In the genomic region with DNA sequence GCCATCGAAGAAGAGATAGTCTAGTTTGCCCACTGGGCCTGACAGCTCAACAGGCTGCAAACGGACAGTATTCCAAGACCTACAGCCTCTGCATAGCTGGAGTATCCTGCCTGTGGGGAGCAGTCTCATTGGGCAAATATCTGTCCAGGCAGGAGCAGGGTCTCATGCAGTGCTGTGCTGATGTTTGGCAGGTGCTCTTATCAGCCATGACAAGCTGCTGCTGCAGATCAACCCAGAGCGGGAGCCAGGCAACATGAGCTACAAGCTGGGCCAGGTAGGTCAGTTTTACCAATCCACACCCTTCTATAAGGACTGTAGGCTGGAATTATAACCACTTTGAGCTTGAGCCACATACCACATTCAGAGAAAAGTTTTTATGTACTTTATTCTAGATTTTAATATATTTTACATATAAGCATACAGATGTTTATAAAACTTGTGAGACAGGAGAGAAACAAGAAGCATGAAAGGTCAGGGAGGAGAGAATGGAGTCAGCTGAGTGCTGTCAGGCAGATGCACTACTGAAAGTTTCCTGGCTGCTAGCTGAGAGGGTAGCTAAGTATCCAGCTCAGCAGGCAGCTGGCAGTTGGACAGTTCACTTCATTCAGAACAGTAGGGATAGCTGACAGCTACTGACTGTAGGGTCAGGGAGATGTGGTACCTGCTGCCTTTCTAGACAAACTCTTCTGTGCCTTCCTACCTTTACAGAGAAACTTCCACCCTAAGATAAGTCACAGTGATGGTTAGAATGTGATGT, we compare ENCODE assay signal across 20 mouse cellular contexts. TPM values are rescaled to one million over a fixed set of nuclear protein-coding genes. Genes with fewer than 3 reads are reported as not detected.
DNase-seq lines count a peak whose midpoint lies in the region; ATAC-seq and TF ChIP-seq lines count a peak whose summit lies in the region.
"Had no signal": no experiment of that assay in that cellular context is flagged by ENCODE, and none has a peak within 500 bp of the region (broad histone marks: within the 10 kb centered on the region; RNA-seq: fewer than 3 reads in every experiment).

No protein-coding gene starts in this region.

- H3K4me1 ChIP-seq in liver, embryonic 14.5 days (replicated peaks; ENCODE audit: control insufficient read depth in 2 of 2, insufficient read depth in 2 of 2, low read length in 1 of 2) = peaks cover 16 to 18% of the 10 kb centered on the region in 2 experiments
- no peaks in the 10 kb centered on the region for H3K4me1 ChIP-seq in stomach, embryonic 16.5 days (ENCODE audit: control insufficient read depth, insufficient read depth, low read length)
- H3K4me1 ChIP-seq in hindbrain, postnatal 0 days (ENCODE audit: insufficient read depth, low read length) = no peaks in the 10 kb centered on the region
- H3K4me1 ChIP-seq: hindbrain, embryonic 13.5 days; limb, embryonic 10.5 days; midbrain, embryonic 10.5 days had no signal

- H3K9ac ChIP-seq in liver, embryonic 14.5 days (replicated peaks) = peak overlapping the region; percentile 38
- no peak overlapping the region for H3K9ac ChIP-seq in stomach, embryonic 16.5 days (ENCODE audit: low read length)
- H3K9ac ChIP-seq in hindbrain, postnatal 0 days (replicated peaks; ENCODE audit: low read length) = no peak overlapping the region
- H3K9ac ChIP-seq: hindbrain, embryonic 13.5 days had no signal

- no peak overlapping the region for H3K4me3 ChIP-seq in liver, embryonic 14.5 days (ENCODE audit: insufficient read depth in 1 of 2, low read depth in 2 of 2, low read length in 2 of 2)
- no peak overlapping the region for H3K4me3 ChIP-seq in stomach, embryonic 16.5 days (replicated peaks; ENCODE audit: low read length)
- no peak overlapping the region for H3K4me3 ChIP-seq in hindbrain, postnatal 0 days (ENCODE audit: low read length)
- H3K4me3 ChIP-seq: hindbrain, embryonic 13.5 days; limb, embryonic 10.5 days; midbrain, embryonic 10.5 days had no signal

- no peaks in the 10 kb centered on the region for H3K9me3 ChIP-seq in liver, embryonic 14.5 days (ENCODE audit: control insufficient read depth, low read length)
- H3K9me3 ChIP-seq in stomach, embryonic 16.5 days (replicated peaks; ENCODE audit: control insufficient read depth, low read length) = no peaks in the 10 kb centered on the region
- H3K9me3 ChIP-seq in hindbrain, postnatal 0 days (ENCODE audit: low read length) = no peaks in the 10 kb centered on the region
- H3K9me3 ChIP-seq: hindbrain, embryonic 13.5 days; limb, embryonic 10.5 days; midbrain, embryonic 10.5 days had no signal

- peak; percentile 91 for TF ChIP-seq EP300 in liver, embryonic 14.5 days (IDR thresholded peaks at IDR 0.05; ENCODE audit: low read depth)

- no peak for TF ChIP-seq CTCF in liver, embryonic 14.5 days (IDR thresholded peaks at IDR 0.05; ENCODE audit: low read depth)
- TF ChIP-seq CTCF in hindbrain, postnatal 0 days (IDR thresholded peaks at IDR 0.05; ENCODE audit: low read depth) = no peak

- peak; percentile 93 for ATAC-seq in erythroblast, adult 5-6 weeks (replicated peaks; ENCODE audit: low FRiP score, poor library complexity, severe bottlenecking)
- ATAC-seq in liver, embryonic 14.5 days (ENCODE audit: insufficient read depth) = peak; percentile 99
- 0 out of 2 replicates have a peak, but pooled peaks have one; percentile 33 for ATAC-seq in stomach, embryonic 16.5 days (ENCODE audit: insufficient read depth, low FRiP score)
- no peak for ATAC-seq in hindbrain, postnatal 0 days

- no peaks in the 10 kb centered on the region for H3K27me3 ChIP-seq in liver, embryonic 14.5 days (ENCODE audit: control insufficient read depth, insufficient read depth, low read length)
- H3K27me3 ChIP-seq in stomach, embryonic 16.5 days (ENCODE audit: control insufficient read depth, insufficient read depth, low read length) = no peaks in the 10 kb centered on the region
- H3K27me3 ChIP-seq in hindbrain, postnatal 0 days (ENCODE audit: insufficient read depth, low read length) = no peaks in the 10 kb centered on the region
- H3K27me3 ChIP-seq: hindbrain, embryonic 13.5 days had no signal

- DNase-seq in spleen, adult 12 weeks (ENCODE audit: low spot score) = peak; percentile 45
- DNase-seq in spleen, adult 18-20 months = no peak
- peak; percentile 68 to 73 (median 72) for DNase-seq in liver, embryonic 14.5 days (ENCODE audit: low read depth in 3 of 3, low spot score in 3 of 3)
- DNase-seq in hindbrain, postnatal 0 days (ENCODE audit: low spot score) = no peak
- DNase-seq in MN1 (ENCODE audit: low spot score) = no peak
- DNase-seq: B cell, adult 2 months; cerebellum, adult 11 months; cerebellum, postnatal 14 days; heart, postnatal 14 days; layer of hippocampus, postnatal 36 days; lung, adult 18-20 months; lung, postnatal 14 days; right cerebral cortex, postnatal 14 days; thymus, adult 18-20 months had no signal

- H3K27ac ChIP-seq in liver, embryonic 14.5 days = peak overlapping the region; percentile 71
- no peak overlapping the region for H3K27ac ChIP-seq in stomach, embryonic 16.5 days (ENCODE audit: low read length)
- H3K27ac ChIP-seq in hindbrain, postnatal 0 days = no peak overlapping the region
- H3K27ac ChIP-seq: hindbrain, embryonic 13.5 days; limb, embryonic 10.5 days; midbrain, embryonic 10.5 days had no signal

- peak overlapping the region; percentile 16 for H3K4me2 ChIP-seq in liver, embryonic 14.5 days (ENCODE audit: low read depth)
- H3K4me2 ChIP-seq in stomach, embryonic 16.5 days (ENCODE audit: low read depth, low read length) = no peak overlapping the region
- H3K4me2 ChIP-seq in hindbrain, postnatal 0 days (ENCODE audit: low read depth, low read length) = no peak overlapping the region
- H3K4me2 ChIP-seq: heart, embryonic 11.5 days; hindbrain, embryonic 13.5 days had no signal

- WGBS in liver, embryonic 14.5 days (ENCODE audit: insufficient replicate concordance) = 48% methylated on average over 3 of the region's 3 CpGs
- 80% methylated on average over 3 of the region's 3 CpGs for WGBS in stomach, embryonic 16.5 days
- WGBS in hindbrain, postnatal 0 days = 85% methylated on average over 3 of the region's 3 CpGs

- peaks cover 28% of the 10 kb centered on the region for H3K36me3 ChIP-seq in liver, embryonic 14.5 days (replicated peaks; ENCODE audit: control insufficient read depth, insufficient read depth, low read depth)
- 0 out of 2 replicates have a peak, but pooled peaks cover 3% of the 10 kb centered on the region for H3K36me3 ChIP-seq in stomach, embryonic 16.5 days (ENCODE audit: control insufficient read depth, insufficient read depth, low read length)
- H3K36me3 ChIP-seq in hindbrain, postnatal 0 days (ENCODE audit: insufficient read depth, low read length) = peaks cover 63% of the 10 kb centered on the region

RNA-seq across cellular contexts. Expression of a gene that starts 10.9 kb away (rescaled TPM):
- not detected in 2 replicates for total RNA-seq in erythroblast, adult 5-6 weeks (2015; ENCODE audit: low replicate concordance)
- 8.2 TPM in 1 of 2 replicates, not detected in the other for total RNA-seq in erythroblast, adult 5-6 weeks (2017; ENCODE audit: low replicate concordance)
- polyA plus RNA-seq in liver, embryonic 14.5 days (2012; rRNA removed) = 0.90 and 1.2 TPM in 2 replicates
- 0.17 and 0.27 TPM in 2 replicates for polyA plus RNA-seq in liver, embryonic 14.5 days (2014; fragmentation: Nextera tagmentation; extraction: Ambion mirVana)
- 0.59 and 0.65 TPM in 2 replicates for polyA plus RNA-seq in stomach, embryonic 16.5 days (2015; fragmentation: Nextera tagmentation; extraction: Ambion mirVana)
- total RNA-seq in hindbrain, postnatal 0 days (2014; rRNA removed) = 8.8 and 10.0 TPM in 2 replicates
- 5.9 and 7.8 TPM in 2 replicates for polyA plus RNA-seq in hindbrain, postnatal 0 days (2015; fragmentation: Nextera tagmentation; extraction: Ambion mirVana)

RNA-seq across cellular contexts. Expression of a gene that starts 52.4 kb away (rescaled TPM):
- 6.7 and 13.6 TPM in 2 replicates for total RNA-seq in erythroblast, adult 5-6 weeks (2015; ENCODE audit: low replicate concordance)
- total RNA-seq in erythroblast, adult 5-6 weeks (2017; ENCODE audit: low replicate concordance) = 23.3 and 25.0 TPM in 2 replicates
- 18.7 and 21.7 TPM in 2 replicates for polyA plus RNA-seq in liver, embryonic 14.5 days (2012; rRNA removed)
- polyA plus RNA-seq in liver, embryonic 14.5 days (2014; fragmentation: Nextera tagmentation; extraction: Ambion mirVana) = 17.1 and 20.4 TPM in 2 replicates
- polyA plus RNA-seq in stomach, embryonic 16.5 days (2015; fragmentation: Nextera tagmentation; extraction: Ambion mirVana) = 31.8 and 34.4 TPM in 2 replicates
- 57.9 and 62.5 TPM in 2 replicates for total RNA-seq in hindbrain, postnatal 0 days (2014; rRNA removed)
- polyA plus RNA-seq in hindbrain, postnatal 0 days (2015; fragmentation: Nextera tagmentation; extraction: Ambion mirVana) = 32.3 and 35.1 TPM in 2 replicates

Comparison
In these comparisons a context has a peak if more than half of its experiments do, and no peak if none do; other contexts are left out.
1. DNase-seq: peak in spleen, adult 12 weeks (single experiment) and liver, embryonic 14.5 days (3 of 3); none in spleen, adult 18-20 months (0 of 2), hindbrain, postnatal 0 days (single experiment) and MN1 (single experiment).